Mouse (Mus musculus): Measurements from ENCODE around the gene Gm4737.
A peak's percentile ranks its signal among the peaks of the same experiment; 100 is the strongest.
"Not testable (repeated sequence)": the region's sequence is repeated elsewhere in the genome, so short reads cannot be mapped to it uniquely, and the experiment has no call there.

The Gm4737 gene

GRCm38 (mm10) chr16:46154832-46155231 is at the start of gene Gm4737:
Gm4737 (minus strand) TSS chr16:46155077.
- DNase-seq = not testable (repeated sequence)

- no peak for DNase-seq
Measured at GRCm38 (mm10) chr16:46195792-46196191, 40.9 kb upstream of the Gm4737 start.

GRCm38 (mm10) chr16:46183096-46183495 is 28.2 kb upstream of the Gm4737 start:
- no peak for DNase-seq

GRCm38 (mm10) chr16:46178121-46178801 is 23.4 kb upstream of the Gm4737 start:
- no peak for DNase-seq

GRCm38 (mm10) chr16:46173039-46173438 is 18.2 kb upstream of the Gm4737 start:
- no peak for DNase-seq

GRCm38 (mm10) chr16:46166971-46167370 is 12.1 kb upstream of the Gm4737 start:
- no peak for DNase-seq

GRCm38 (mm10) chr16:46165305-46165704 is 10.4 kb upstream of the Gm4737 start:
- DNase-seq = no peak

GRCm38 (mm10) chr16:46151141-46151540 is 3.7 kb downstream of the Gm4737 start:
- DNase-seq = peak; percentile 1

- DNase-seq = no peak
Measured at GRCm38 (mm10) chr16:46148661-46149341, 6.1 kb downstream of the Gm4737 start.

- no peak for DNase-seq
Measured at GRCm38 (mm10) chr16:46146962-46147361, 7.9 kb downstream of the Gm4737 start.

GRCm38 (mm10) chr16:46122238-46122637 is 32.6 kb downstream of the Gm4737 start:
- no peak for DNase-seq

- peak; percentile 61 for DNase-seq
Measured at GRCm38 (mm10) chr16:46121420-46121819, 33.5 kb downstream of the Gm4737 start.

- no peak for DNase-seq
Measured at GRCm38 (mm10) chr16:46120607-46121006, 34.3 kb downstream of the Gm4737 start.

GRCm38 (mm10) chr16:46120020-46120419 is 34.9 kb downstream of the Gm4737 start, which contains the start of gene Cd96:
Cd96 (minus strand) TSS chr16:46120251.
- DNase-seq = no peak

GRCm38 (mm10) chr16:46117645-46118044 is 37.2 kb downstream of the Gm4737 start:
- no peak for DNase-seq

- no peak for DNase-seq
Measured at GRCm38 (mm10) chr16:46114727-46115126, 40.1 kb downstream of the Gm4737 start.

- DNase-seq = no peak
Measured at GRCm38 (mm10) chr16:46109536-46109935, 45.3 kb downstream of the Gm4737 start.

- no peak for DNase-seq
Measured at GRCm38 (mm10) chr16:46107431-46107830, 47.4 kb downstream of the Gm4737 start.

GRCm38 (mm10) chr16:46104491-46104890 is 50.4 kb downstream of the Gm4737 start:
- no peak for DNase-seq
